Mouse (Mus musculus) limb, embryonic 11.5 days (tissue): Measurements from ENCODE around the gene Grid2ip. TPM values are rescaled to one million over a fixed set of nuclear protein-coding genes. Genes with fewer than 3 reads are reported as not detected.

Experiments
- polyA plus RNA-seq: library from polyadenylated mRNA; unstranded; fragments of >200 nt; fragmentation: Nextera tagmentation; extraction: Ambion mirVana; gene quantifications from 2 replicates; pipeline ENCODE4 v1.2.1, GENCODE M21; 2014

Grid2ip gene
- polyA plus RNA-seq, 1 experiment from 2014 or later = 0.31 TPM

Other genes starting within 250 kb of the Grid2ip start
- 36.6 and 37.7 TPM in 2 replicates for gene Rnf216, start 244.3 kb upstream of the Grid2ip start, polyA plus RNA-seq
- gene Olfr718-ps1, start 209.8 kb upstream of the Grid2ip start, polyA plus RNA-seq = not detected in 2 replicates
- 13.3 and 15.6 TPM in 2 replicates for gene Rbak, start 176.6 kb upstream of the Grid2ip start, polyA plus RNA-seq
- gene Spdye4b, start 176.3 kb upstream of the Grid2ip start, polyA plus RNA-seq = not detected in 2 replicates
- not detected in 2 replicates for gene Spdye4a, start 130.4 kb upstream of the Grid2ip start, polyA plus RNA-seq
- 20.8 and 23.3 TPM in 2 replicates for gene Zfp12, start 122.2 kb upstream of the Grid2ip start, polyA plus RNA-seq
- 2.0 and 3.4 TPM in 2 replicates for gene Zfp316, start 87.3 kb upstream of the Grid2ip start, polyA plus RNA-seq
- gene Zfp853, start 63.7 kb upstream of the Grid2ip start, polyA plus RNA-seq = 0.08 TPM in 1 of 2 replicates, not detected in the other
- 52.5 and 53.4 TPM in 2 replicates for gene E130309D02Rik, start 42.0 kb upstream of the Grid2ip start, polyA plus RNA-seq
- gene Zdhhc4, start 28.1 kb upstream of the Grid2ip start, polyA plus RNA-seq = 74.1 and 75.1 TPM in 2 replicates
- gene Kdelr2, start 46.5 kb downstream of the Grid2ip start, polyA plus RNA-seq = 265 and 281 TPM in 2 replicates
- gene Daglb, start 107.2 kb downstream of the Grid2ip start, polyA plus RNA-seq = 9.2 and 9.4 TPM in 2 replicates
- gene Rac1, start 170.7 kb downstream of the Grid2ip start, polyA plus RNA-seq = 554 and 576 TPM in 2 replicates